Mouse (Mus musculus): ENCODE results near the gene Ubald1. TPM values are rescaled to one million over a fixed set of nuclear protein-coding genes. Genes with fewer than 3 reads are reported as not detected.

Ubald1 gene
- polyA plus RNA-seq, 1 experiment from 2014 or later = 47.6 TPM

DNA sequence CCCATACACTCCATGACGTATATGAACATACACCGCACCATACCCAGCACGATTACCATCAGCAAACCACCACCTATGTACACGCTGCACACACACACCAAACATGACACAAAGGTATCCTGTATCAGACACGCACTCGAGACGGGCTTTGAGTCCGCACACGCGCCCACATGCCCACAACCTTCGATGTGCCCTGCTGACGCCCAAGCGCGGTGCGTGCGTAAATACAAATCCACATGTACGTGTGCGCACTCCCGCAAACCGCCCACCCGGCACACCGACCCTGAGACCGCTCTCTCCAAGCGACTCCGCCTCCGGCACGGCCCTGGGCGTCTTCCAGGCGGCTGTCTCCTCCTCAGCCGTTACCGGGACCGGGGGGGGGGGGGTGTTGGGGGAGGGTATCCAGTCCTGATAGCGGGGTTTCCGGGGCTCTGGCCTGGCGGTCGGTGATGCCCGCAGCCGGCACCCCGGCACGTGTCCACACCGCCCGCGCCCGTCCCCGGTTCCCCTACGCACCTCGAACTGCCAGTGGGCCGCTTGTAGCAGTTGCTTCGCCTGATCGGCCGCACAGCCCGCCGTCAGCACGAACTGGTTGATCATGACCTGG lies 911 bp downstream of the Ubald1 start:
- Histone ChIP-seq H3K4me2 (replicated peaks) (peak overlapping the region; percentile 78), H3K36me3 (peaks cover 10% of the 10 kb centered on the region), H3K4me1 (peaks cover 47% of the 10 kb centered on the region), H3K4me3 (peak overlapping the region; percentile 91), H3K27me3 (no peaks in the 10 kb centered on the region), H3K9me3 (no peaks in the 10 kb centered on the region), H3K9ac (replicated peaks) (peak overlapping the region; percentile 80), H3K27ac (replicated peaks) (peak overlapping the region; percentile 98)
- WGBS = under 1% methylated on average over 54 of the region's 54 CpGs
- peak; percentile 18 for ATAC-seq (replicated peaks)

DNA sequence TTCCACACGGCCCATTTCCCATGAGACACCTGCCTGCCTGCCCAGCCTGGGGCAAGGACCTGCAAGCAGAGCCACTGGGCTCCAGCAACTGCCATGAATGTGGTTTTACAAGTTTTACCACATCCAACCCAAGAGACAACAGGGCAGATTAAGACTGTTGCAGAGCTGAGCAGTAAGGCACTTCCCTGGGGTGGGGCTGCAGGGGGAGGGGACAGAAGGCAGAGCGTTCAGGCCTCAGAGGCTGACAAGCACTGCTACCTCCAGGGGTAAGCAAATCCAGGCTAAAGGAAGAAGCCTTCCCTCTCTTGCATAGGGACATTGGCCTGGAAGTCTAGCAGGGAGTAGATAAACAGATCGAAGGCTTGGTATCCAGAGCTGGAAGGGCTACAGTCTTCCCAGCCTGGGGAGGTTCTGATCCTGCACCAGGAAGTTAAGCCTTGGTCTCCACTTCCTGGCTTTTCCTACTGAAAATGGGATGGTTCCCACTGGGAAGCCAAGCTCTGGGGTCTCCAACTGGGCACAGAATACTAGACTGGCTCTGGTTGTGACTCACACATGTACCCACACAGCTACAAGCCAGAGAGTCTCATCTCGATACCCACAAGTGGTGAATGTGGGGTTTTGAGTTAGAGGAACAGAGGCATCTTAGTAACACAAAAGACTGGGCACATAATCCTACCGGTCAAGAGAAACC lies 1.8 kb downstream of the Ubald1 start:
- H3K4me3 ChIP-seq = peak overlapping the region; percentile 91
- ATAC-seq (replicated peaks) = no peak
- H3K27ac ChIP-seq (replicated peaks) = peak overlapping the region; percentile 98
- 42% methylated on average over 5 of the region's 5 CpGs for WGBS
- no peaks in the 10 kb centered on the region for H3K27me3 ChIP-seq
- no peaks in the 10 kb centered on the region for H3K9me3 ChIP-seq
- H3K4me2 ChIP-seq (replicated peaks) = peak overlapping the region; percentile 78
- H3K36me3 ChIP-seq = peaks cover 11% of the 10 kb centered on the region
- H3K9ac ChIP-seq (replicated peaks) = peak overlapping the region; percentile 80
- peaks cover 47% of the 10 kb centered on the region for H3K4me1 ChIP-seq

DNA sequence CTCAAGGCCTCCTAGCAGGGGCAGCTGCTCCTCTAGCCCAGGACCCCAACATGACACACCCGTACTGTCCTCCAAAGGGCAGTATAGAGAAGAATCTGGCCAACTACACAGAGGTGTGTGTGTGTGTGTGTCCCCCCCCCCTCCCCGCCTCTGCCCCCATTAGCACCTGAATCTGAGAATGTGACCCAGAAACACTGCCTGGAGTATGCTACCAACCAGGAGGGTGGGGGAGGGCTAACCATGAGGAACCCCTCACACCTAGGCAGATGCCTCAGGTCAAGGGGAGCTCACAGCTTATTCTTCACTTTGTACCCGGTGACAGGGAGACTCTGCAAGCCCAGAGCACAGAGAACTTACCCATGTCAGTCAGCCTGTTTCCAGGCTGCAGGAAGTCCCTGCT lies 2.4 kb downstream of the Ubald1 start:
- Histone ChIP-seq H3K9ac (replicated peaks) (peak overlapping the region; percentile 80; the same call in 1 of the 2 replicates), H3K36me3 (peaks cover 11% of the 10 kb centered on the region), H3K4me1 (peaks cover 47% of the 10 kb centered on the region), H3K4me3 (peak overlapping the region; percentile 91), H3K27me3 (no peaks in the 10 kb centered on the region), H3K27ac (replicated peaks) (0 out of 2 replicates have a peak overlapping the region, but pooled peaks have one; percentile 98), H3K4me2 (replicated peaks) (peak overlapping the region; percentile 78), H3K9me3 (no peaks in the 10 kb centered on the region)
- ATAC-seq (replicated peaks) = no peak
- WGBS = 71% methylated on average over 3 of the region's 3 CpGs

DNA sequence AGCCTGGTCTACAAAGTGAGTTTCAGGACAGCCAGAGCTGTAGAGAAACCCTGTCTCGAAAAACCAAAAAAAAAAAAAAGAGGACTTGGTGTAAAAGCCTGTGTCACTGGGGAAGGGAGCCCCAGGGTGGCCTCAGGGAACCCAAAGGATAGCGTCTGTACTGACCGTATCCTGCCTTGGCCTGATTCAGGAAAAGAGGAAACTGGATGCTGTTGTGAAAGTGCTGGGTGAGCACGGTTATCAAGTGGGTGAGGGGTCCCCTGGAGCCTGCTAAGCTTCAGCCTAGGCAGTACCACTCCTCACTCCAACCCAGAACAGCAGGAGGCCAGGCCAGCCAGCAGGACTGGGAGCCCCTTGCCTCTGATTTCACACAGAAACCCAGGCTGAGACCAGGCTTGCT lies 2.9 kb downstream of the Ubald1 start:
- H3K4me2 ChIP-seq (replicated peaks) = no peak overlapping the region
- no peak overlapping the region for H3K4me3 ChIP-seq
- no peaks in the 10 kb centered on the region for H3K27me3 ChIP-seq
- ATAC-seq (replicated peaks) = no peak
- H3K27ac ChIP-seq (replicated peaks) = no peak overlapping the region
- H3K9me3 ChIP-seq = no peaks in the 10 kb centered on the region
- peaks cover 46% of the 10 kb centered on the region for H3K4me1 ChIP-seq
- no peak overlapping the region for H3K9ac ChIP-seq (replicated peaks)
- 91% methylated on average over 4 of the region's 4 CpGs for WGBS
- H3K36me3 ChIP-seq = peaks cover 11% of the 10 kb centered on the region

DNA sequence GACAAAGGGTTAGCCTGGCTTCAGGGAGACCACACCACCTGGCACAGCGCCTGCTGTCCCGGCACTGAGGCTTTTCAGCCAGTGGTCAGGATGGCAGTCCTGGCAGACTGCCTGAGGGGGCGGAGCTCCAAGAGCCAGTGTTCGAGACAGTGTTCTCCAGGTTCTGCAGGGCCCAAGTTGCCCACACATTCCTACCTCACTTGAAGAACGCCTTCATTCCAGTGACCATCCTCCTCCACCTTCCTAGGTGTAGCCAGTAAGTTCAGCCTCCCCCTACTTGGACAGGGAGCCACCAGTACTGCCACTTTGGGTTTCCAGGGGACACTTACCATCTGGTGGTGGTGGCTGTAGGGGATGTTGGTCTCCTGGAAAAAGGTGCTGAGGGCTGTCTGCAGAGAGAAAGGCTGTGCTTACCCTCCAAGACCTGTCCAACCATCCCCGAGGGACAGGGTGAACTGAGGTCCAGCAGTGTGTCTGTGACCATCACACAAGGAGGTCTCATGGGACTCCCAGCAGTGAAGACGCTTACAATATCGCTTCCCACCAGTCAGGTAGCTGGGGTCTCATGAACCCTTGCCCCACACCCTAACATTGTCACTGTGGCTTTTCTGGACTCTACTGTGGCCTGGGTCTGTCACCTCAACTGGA lies 4.0 kb downstream of the Ubald1 start:
- H3K36me3 ChIP-seq = peaks cover 11% of the 10 kb centered on the region
- H3K4me1 ChIP-seq = peaks cover 35% of the 10 kb centered on the region
- no peak overlapping the region for H3K27ac ChIP-seq (replicated peaks)
- H3K27me3 ChIP-seq = no peaks in the 10 kb centered on the region
- ATAC-seq (replicated peaks) = no peak
- no peak overlapping the region for H3K4me2 ChIP-seq (replicated peaks)
- H3K9me3 ChIP-seq = no peaks in the 10 kb centered on the region
- no peak overlapping the region for H3K9ac ChIP-seq (replicated peaks)
- H3K4me3 ChIP-seq = no peak overlapping the region
- WGBS = 67% methylated on average over 8 of the region's 8 CpGs

DNA sequence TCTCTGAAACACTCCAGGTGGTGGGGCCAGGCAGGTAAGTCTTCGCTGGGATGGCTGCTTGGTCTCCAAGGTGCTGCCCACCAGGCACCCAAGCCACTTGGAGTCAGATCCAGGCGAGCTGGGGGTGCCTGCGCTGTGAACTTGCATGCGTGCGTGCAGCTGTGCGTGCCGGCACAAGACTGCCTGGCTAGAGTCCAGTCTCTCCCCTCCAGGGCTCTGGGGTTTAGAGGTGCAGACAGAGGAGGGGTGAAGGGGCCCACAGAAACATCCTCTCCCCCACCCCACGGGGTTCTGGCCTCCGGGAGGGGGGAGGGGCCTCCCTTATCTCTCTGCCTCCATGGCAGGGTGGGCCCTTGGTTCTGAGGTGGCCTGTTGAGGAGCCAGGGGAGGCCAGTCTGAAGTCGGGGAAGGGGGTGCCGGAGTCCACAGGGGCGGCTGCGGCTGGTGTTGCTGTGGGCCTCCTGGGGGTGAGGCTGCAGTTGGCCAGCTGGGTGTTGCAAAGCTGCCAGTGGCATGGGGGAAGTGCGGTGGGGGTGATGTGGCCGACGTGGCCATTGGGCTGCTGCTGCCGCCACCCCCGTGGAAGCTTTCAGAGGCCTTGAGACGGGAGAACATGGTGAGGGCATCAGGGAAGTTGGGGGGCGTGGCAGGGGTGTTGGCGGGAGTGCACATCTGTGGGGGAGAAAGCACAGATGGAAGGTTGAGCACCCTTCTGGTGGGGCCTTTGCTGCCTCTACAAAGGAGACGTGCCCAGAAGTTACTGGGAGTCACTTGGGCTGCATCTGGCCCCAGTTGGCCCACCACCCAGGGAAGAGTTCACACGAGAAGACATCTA lies 4.7 kb downstream of the Ubald1 start:
- H3K4me1 ChIP-seq = peaks cover 31% of the 10 kb centered on the region
- no peaks in the 10 kb centered on the region for H3K27me3 ChIP-seq
- H3K9me3 ChIP-seq = no peaks in the 10 kb centered on the region
- H3K27ac ChIP-seq (replicated peaks) = no peak overlapping the region
- H3K4me2 ChIP-seq (replicated peaks) = no peak overlapping the region
- peaks cover 11% of the 10 kb centered on the region for H3K36me3 ChIP-seq
- 80% methylated on average over 23 of the region's 23 CpGs for WGBS
- H3K9ac ChIP-seq (replicated peaks) = no peak overlapping the region
- ATAC-seq (replicated peaks) = no peak
- H3K4me3 ChIP-seq = no peak overlapping the region

DNA sequence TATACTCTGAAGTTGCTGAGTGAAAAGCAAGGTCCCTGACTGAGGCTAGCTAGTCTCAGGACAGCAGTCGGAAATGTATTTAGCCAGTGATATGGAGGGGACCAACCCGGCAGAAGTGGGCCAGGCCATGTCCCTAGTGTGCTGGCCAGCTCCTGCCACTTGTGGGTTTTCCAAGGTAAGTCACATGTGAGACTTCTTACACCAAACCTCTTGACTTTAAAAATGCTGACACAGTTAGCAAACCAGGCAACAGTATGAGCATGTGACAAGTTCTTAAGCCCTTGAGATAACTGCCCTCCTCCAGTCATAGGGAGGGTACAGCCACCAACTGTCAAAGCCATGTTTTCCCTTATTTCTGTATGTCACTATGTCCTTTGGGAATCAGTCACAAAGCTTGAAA lies 8.2 kb downstream of the Ubald1 start:
- H3K9ac ChIP-seq (replicated peaks) = no peak overlapping the region
- ATAC-seq (replicated peaks) = no peak
- H3K36me3 ChIP-seq = peaks cover 21% of the 10 kb centered on the region
- H3K4me1 ChIP-seq = peaks cover 13% of the 10 kb centered on the region
- H3K4me3 ChIP-seq = no peak overlapping the region
- no peaks in the 10 kb centered on the region for H3K9me3 ChIP-seq
- WGBS = 87% methylated on average over 2 of the region's 2 CpGs
- no peaks in the 10 kb centered on the region for H3K27me3 ChIP-seq
- no peak overlapping the region for H3K27ac ChIP-seq (replicated peaks)
- H3K4me2 ChIP-seq (replicated peaks) = no peak overlapping the region

DNA sequence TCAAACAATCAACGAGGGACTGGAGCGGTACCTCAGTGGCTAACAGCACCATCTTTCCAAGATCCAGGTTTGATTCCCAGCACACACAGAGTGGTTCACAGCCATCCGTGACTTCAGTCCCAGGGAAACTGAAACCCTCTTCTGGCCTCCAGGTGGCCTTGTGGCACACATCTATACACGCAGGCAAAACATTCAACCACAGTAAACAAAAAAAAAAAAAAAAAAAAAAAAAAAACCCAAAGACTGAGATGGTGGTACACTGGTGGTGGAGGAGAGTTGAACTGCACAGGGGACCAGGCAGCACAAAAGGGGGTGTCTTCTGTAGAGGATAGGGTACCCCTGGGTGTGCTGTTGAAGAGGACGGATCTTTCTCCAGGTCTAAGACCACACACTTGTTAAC lies 9.6 kb downstream of the Ubald1 start:
- Histone ChIP-seq H3K4me3 (no peak overlapping the region), H3K27ac (replicated peaks) (no peak overlapping the region), H3K27me3 (no peaks in the 10 kb centered on the region), H3K36me3 (peaks cover 21% of the 10 kb centered on the region; the same call in 1 of the 2 replicates), H3K9me3 (no peaks in the 10 kb centered on the region), H3K4me2 (replicated peaks) (no peak overlapping the region), H3K4me1 (no peaks in the 10 kb centered on the region), H3K9ac (replicated peaks) (no peak overlapping the region)
- ATAC-seq (replicated peaks) = no peak
- 90% methylated on average over 5 of the region's 5 CpGs for WGBS

DNA sequence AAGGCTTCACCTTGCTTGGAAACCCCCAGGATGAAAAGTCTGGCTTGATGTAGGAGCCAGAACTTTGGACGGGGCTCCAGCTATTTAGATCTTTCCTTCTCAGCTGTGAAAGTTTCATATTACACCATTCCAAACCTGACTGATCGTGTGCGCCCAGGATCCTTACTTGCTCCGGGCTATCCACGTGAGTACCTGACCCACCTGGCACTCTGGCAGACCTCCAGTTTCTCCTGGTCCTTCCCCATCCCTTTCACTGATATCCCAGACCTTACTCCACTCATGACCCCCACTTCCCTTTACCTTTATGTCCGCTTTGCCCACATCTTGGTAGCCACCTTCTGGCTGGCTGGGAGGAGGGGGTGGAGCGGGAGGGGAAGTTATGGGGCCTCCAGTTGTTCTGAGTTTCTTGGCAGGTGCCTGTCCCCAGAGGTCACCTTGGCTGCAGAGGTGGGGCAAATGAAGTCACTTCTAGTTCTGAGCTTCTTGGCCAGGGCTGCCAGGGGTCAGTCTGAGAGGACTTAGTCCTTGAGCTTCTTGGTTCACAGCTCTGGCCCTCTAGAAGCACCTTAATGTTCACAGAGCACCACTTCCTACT lies 13.9 kb downstream of the Ubald1 start:
- Histone ChIP-seq H3K4me3 (no peak overlapping the region), H3K27ac (replicated peaks) (no peak overlapping the region), H3K4me1 (no peaks in the 10 kb centered on the region), H3K9me3 (no peaks in the 10 kb centered on the region), H3K27me3 (no peaks in the 10 kb centered on the region), H3K9ac (replicated peaks) (no peak overlapping the region), H3K4me2 (replicated peaks) (no peak overlapping the region), H3K36me3 (peaks cover 10% of the 10 kb centered on the region; the same call in 1 of the 2 replicates)
- ATAC-seq (replicated peaks) = no peak
- WGBS = 80% methylated on average over 7 of the region's 7 CpGs

DNA sequence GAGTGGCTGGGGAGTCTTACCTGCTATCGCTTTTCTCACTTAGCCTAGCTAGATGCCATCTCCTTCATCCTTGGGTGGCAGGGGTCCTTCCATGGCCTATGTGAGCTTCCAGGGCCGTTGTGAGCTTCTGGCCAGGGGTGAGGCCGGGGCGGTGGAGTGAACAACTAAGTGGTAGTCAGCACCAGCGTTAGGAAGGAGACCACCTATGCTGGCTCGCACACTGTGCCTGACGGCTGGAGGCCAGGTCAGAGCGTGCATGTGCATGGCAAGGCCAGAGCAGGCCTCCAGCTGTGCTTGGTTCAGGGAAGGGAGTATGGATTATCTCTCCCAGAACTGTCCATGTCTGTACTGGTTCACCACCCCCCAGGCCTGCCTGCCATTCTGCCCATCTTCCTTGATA lies 16.4 kb downstream of the Ubald1 start:
- no peak overlapping the region for H3K4me3 ChIP-seq
- no peaks in the 10 kb centered on the region for H3K9me3 ChIP-seq
- H3K27me3 ChIP-seq = no peaks in the 10 kb centered on the region
- H3K27ac ChIP-seq (replicated peaks) = no peak overlapping the region
- 87% methylated on average over 8 of the region's 8 CpGs for whole genome bisulfite sequencing
- no peaks in the 10 kb centered on the region for H3K36me3 ChIP-seq
- ATAC-seq (replicated peaks) = no peak
- H3K9ac ChIP-seq (replicated peaks) = no peak overlapping the region
- H3K4me2 ChIP-seq (replicated peaks) = no peak overlapping the region
- H3K4me1 ChIP-seq = no peaks in the 10 kb centered on the region

DNA sequence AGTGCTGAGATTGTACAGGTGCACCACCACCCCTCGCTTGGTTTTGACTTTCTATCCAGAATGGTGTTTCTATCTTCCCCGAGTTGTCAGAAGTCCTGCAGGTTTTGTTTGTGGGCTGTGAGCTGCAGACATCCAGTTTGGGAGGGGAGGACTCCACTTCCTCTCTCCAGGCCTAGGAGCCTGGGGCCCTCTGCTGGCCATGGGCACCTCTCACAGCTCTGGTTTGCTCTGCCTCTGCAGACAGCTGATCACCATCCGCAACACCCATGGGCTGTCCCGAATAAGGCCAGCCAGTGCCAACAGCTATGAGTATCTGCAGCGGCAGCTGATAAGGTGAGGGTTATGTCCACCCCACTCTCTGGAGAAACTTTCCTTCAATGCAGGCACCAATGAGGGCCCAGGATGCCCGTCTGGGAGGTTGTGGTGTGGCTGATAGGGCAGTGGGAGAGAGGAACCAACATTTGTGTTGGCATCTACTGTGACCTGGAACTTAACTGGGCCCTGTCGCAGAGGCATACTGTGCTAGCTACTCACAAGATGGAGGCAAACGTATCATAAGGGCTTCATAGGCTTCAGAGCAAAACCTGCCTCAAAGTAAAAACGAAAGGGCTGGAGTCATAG lies 17.1 kb downstream of the Ubald1 start:
- no peaks in the 10 kb centered on the region for H3K27me3 ChIP-seq
- H3K9ac ChIP-seq (replicated peaks) = no peak overlapping the region
- no peaks in the 10 kb centered on the region for H3K36me3 ChIP-seq
- H3K27ac ChIP-seq (replicated peaks) = no peak overlapping the region
- no peak overlapping the region for H3K4me2 ChIP-seq (replicated peaks)
- no peaks in the 10 kb centered on the region for H3K4me1 ChIP-seq
- H3K4me3 ChIP-seq = no peak overlapping the region
- 56% methylated on average over 9 of the region's 9 CpGs for WGBS
- ATAC-seq (replicated peaks) = 0 out of 2 replicates have a peak, but pooled peaks have one; percentile 46
- H3K9me3 ChIP-seq = no peaks in the 10 kb centered on the region
